In genomic region chr14:32888876-32889674, GRCm38 (mm10) we compare ENCODE assay signal across 8 mouse cellular contexts. TPM values are rescaled to one million over a fixed set of nuclear protein-coding genes. Genes with fewer than 3 reads are reported as not detected.
A peak's percentile ranks its signal among the peaks of the same experiment; 100 is the strongest.
DNase-seq lines count a peak whose midpoint lies in the region; ATAC-seq lines count a peak whose summit lies in the region.

No protein-coding gene starts in this region.

- WGBS in liver, embryonic 16.5 days (ENCODE audit: insufficient replicate concordance): 48% methylated on average over 6 of the region's 6 CpGs
- WGBS in liver, embryonic 12.5 days (ENCODE audit: insufficient replicate concordance): 58% methylated on average over 6 of the region's 6 CpGs
- 16% methylated on average over 6 of the region's 6 CpGs for WGBS in heart, embryonic 14.5 days
- 5% methylated on average over 6 of the region's 6 CpGs for WGBS in midbrain, embryonic 16.5 days

- no peak overlapping the region for H3K4me3 ChIP-seq in liver, embryonic 16.5 days (ENCODE audit: low read depth, low read length)
- no peak overlapping the region for H3K4me3 ChIP-seq in liver, embryonic 12.5 days
- no peak overlapping the region for H3K4me3 ChIP-seq in heart, embryonic 14.5 days (ENCODE audit: control insufficient read depth in 1 of 2, insufficient read depth in 1 of 2, low read depth in 1 of 2, low read length in 2 of 2)
- H3K4me3 ChIP-seq in midbrain, embryonic 16.5 days (ENCODE audit: low read depth, low read length): no peak overlapping the region

- no peaks in the 10 kb centered on the region for H3K36me3 ChIP-seq in liver, embryonic 16.5 days (ENCODE audit: control insufficient read depth, insufficient read depth)
- H3K36me3 ChIP-seq in liver, embryonic 12.5 days: no peaks in the 10 kb centered on the region
- H3K36me3 ChIP-seq in heart, embryonic 14.5 days (ENCODE audit: control insufficient read depth, insufficient read depth, low read length): 0 out of 2 replicates have a peak, but pooled peaks cover 5% of the 10 kb centered on the region
- H3K36me3 ChIP-seq in midbrain, embryonic 16.5 days (ENCODE audit: control insufficient read depth, insufficient read depth, low read length): no peaks in the 10 kb centered on the region

- no peaks in the 10 kb centered on the region for H3K9me3 ChIP-seq in liver, embryonic 16.5 days (replicated peaks; ENCODE audit: control insufficient read depth, low read length)
- H3K9me3 ChIP-seq in liver, embryonic 12.5 days (replicated peaks): no peaks in the 10 kb centered on the region
- no peaks in the 10 kb centered on the region for H3K9me3 ChIP-seq in heart, embryonic 14.5 days (ENCODE audit: control insufficient read depth, low read length)
- H3K9me3 ChIP-seq in midbrain, embryonic 16.5 days (replicated peaks; ENCODE audit: control insufficient read depth, low read length, poor library complexity, severe bottlenecking): no peaks in the 10 kb centered on the region

- 0 out of 2 replicates have a peak, but pooled peaks have one; percentile 27 for ATAC-seq in liver, embryonic 16.5 days (ENCODE audit: low read depth)
- no peak for ATAC-seq in liver, embryonic 12.5 days
- peak; percentile 85 for ATAC-seq in heart, embryonic 14.5 days (ENCODE audit: insufficient number of reproducible peaks, insufficient read depth, low FRiP score, low read depth)
- peak; percentile 98 for ATAC-seq in midbrain, embryonic 16.5 days
- ATAC-seq in megakaryocyte, adult 5-6 weeks (ENCODE audit: poor library complexity, severe bottlenecking): no peak

- H3K4me2 ChIP-seq in liver, embryonic 16.5 days (ENCODE audit: low read depth, low read length): no peak overlapping the region
- no peak overlapping the region for H3K4me2 ChIP-seq in liver, embryonic 12.5 days
- H3K4me2 ChIP-seq in heart, embryonic 14.5 days (ENCODE audit: low read length): no peak overlapping the region
- H3K4me2 ChIP-seq in midbrain, embryonic 16.5 days (ENCODE audit: low read length): no peak overlapping the region

- peaks cover 2% of the 10 kb centered on the region for H3K4me1 ChIP-seq in liver, embryonic 16.5 days (ENCODE audit: control insufficient read depth, low read depth, low read length)
- peaks cover 7% of the 10 kb centered on the region; the same call in 1 of the 2 replicates for H3K4me1 ChIP-seq in liver, embryonic 12.5 days
- H3K4me1 ChIP-seq in heart, embryonic 14.5 days (ENCODE audit: control insufficient read depth in 2 of 2, insufficient read depth in 2 of 2, low read length in 2 of 2): peaks cover 21 to 31% of the 10 kb centered on the region in 2 experiments
- H3K4me1 ChIP-seq in midbrain, embryonic 16.5 days (ENCODE audit: control insufficient read depth, insufficient read depth, low read length): peaks cover 13% of the 10 kb centered on the region

- DNase-seq in embryo, embryonic 9.5 days (ENCODE audit: extremely low spot score): peak; percentile 50
- peak; percentile 16 to 47 for DNase-seq in layer of hippocampus, adult 18-20 months (ENCODE audit: low spot score in 2 of 2)
- no peak for DNase-seq in urinary bladder, postnatal 10 days (ENCODE audit: low spot score)

- H3K27ac ChIP-seq in liver, embryonic 16.5 days (ENCODE audit: low read length): no peak overlapping the region
- no peak overlapping the region for H3K27ac ChIP-seq in liver, embryonic 12.5 days
- peak overlapping the region; percentile 80 to 82 for H3K27ac ChIP-seq in heart, embryonic 14.5 days (replicated peaks in 1 of 2; ENCODE audit: control insufficient read depth in 1 of 2, insufficient read depth in 1 of 2, low read depth in 2 of 2, low read length in 2 of 2)
- peak overlapping the region; percentile 69 for H3K27ac ChIP-seq in midbrain, embryonic 16.5 days (ENCODE audit: low read length)

- no peaks in the 10 kb centered on the region for H3K27me3 ChIP-seq in liver, embryonic 16.5 days (ENCODE audit: control insufficient read depth, insufficient read depth, low read depth, low read length)
- no peaks in the 10 kb centered on the region for H3K27me3 ChIP-seq in liver, embryonic 12.5 days (replicated peaks)
- H3K27me3 ChIP-seq in heart, embryonic 14.5 days (ENCODE audit: control insufficient read depth, insufficient read depth, low read length): no peaks in the 10 kb centered on the region
- no peaks in the 10 kb centered on the region for H3K27me3 ChIP-seq in midbrain, embryonic 16.5 days (ENCODE audit: control insufficient read depth, insufficient read depth, low read depth, low read length)

- H3K9ac ChIP-seq in liver, embryonic 16.5 days (ENCODE audit: low read depth, low read length): no peak overlapping the region
- no peak overlapping the region for H3K9ac ChIP-seq in liver, embryonic 12.5 days
- peak overlapping the region; percentile 7; the same call in 1 of the 2 replicates for H3K9ac ChIP-seq in heart, embryonic 14.5 days (ENCODE audit: low read length)
- H3K9ac ChIP-seq in midbrain, embryonic 16.5 days (ENCODE audit: low read depth, low read length): no peak overlapping the region

RNA-seq across cellular contexts. Expression of gene Vstm4, which starts 32.5 kb away (rescaled TPM):
- 4.9 and 6.4 TPM in 2 replicates for polyA plus RNA-seq in liver, embryonic 16.5 days (2015; fragmentation: Nextera tagmentation; extraction: Ambion mirVana)
- 3.9 and 4.4 TPM in 2 replicates for polyA plus RNA-seq in liver, embryonic 12.5 days (2016; fragmentation: Nextera tagmentation; extraction: Ambion mirVana)
- 20.3 and 21.9 TPM in 2 replicates for polyA plus RNA-seq in heart, embryonic 14.5 days (2014; fragmentation: Nextera tagmentation; extraction: Ambion mirVana)
- total RNA-seq in layer of hippocampus, adult 18-20 months (2021): 1 to 10 TPM; 3.6 to 4.3 TPM
- 9.3 and 12.0 TPM in 2 replicates for polyA plus RNA-seq in midbrain, embryonic 16.5 days (2015; fragmentation: Nextera tagmentation; extraction: Ambion mirVana)
- not detected in 2 replicates for total RNA-seq in megakaryocyte, adult 5-6 weeks (2015)
- not detected in 2 replicates for total RNA-seq in megakaryocyte, adult 5-6 weeks (2017)

RNA-seq across cellular contexts. Expression of gene Fam170b, which starts 55.3 kb away (rescaled TPM):
- 0.11 TPM in 1 of 2 replicates, not detected in the other for polyA plus RNA-seq in liver, embryonic 16.5 days (2015; fragmentation: Nextera tagmentation; extraction: Ambion mirVana)
- not detected in 2 replicates for polyA plus RNA-seq in liver, embryonic 12.5 days (2016; fragmentation: Nextera tagmentation; extraction: Ambion mirVana)
- 0.19 TPM in 1 of 2 replicates, not detected in the other for polyA plus RNA-seq in heart, embryonic 14.5 days (2014; fragmentation: Nextera tagmentation; extraction: Ambion mirVana)
- total RNA-seq in layer of hippocampus, adult 18-20 months (2021): not detected
- 0.08 TPM in 1 of 2 replicates, not detected in the other for polyA plus RNA-seq in midbrain, embryonic 16.5 days (2015; fragmentation: Nextera tagmentation; extraction: Ambion mirVana)
- not detected in 2 replicates for total RNA-seq in megakaryocyte, adult 5-6 weeks (2015)
- not detected in 2 replicates for total RNA-seq in megakaryocyte, adult 5-6 weeks (2017)

Comparison
In these comparisons a context has a peak if more than half of its experiments do, and no peak if none do; other contexts are left out.
1. ATAC-seq: peak in liver, embryonic 16.5 days (single experiment), heart, embryonic 14.5 days (single experiment) and midbrain, embryonic 16.5 days (single experiment); none in liver, embryonic 12.5 days (single experiment) and megakaryocyte, adult 5-6 weeks (single experiment).
2. H3K27ac ChIP-seq: peak in heart, embryonic 14.5 days (2 of 2) and midbrain, embryonic 16.5 days (single experiment); none in liver, embryonic 16.5 days (single experiment) and liver, embryonic 12.5 days (single experiment).